ENCODE assay signal across 7 mouse cellular contexts in the genomic region with DNA sequence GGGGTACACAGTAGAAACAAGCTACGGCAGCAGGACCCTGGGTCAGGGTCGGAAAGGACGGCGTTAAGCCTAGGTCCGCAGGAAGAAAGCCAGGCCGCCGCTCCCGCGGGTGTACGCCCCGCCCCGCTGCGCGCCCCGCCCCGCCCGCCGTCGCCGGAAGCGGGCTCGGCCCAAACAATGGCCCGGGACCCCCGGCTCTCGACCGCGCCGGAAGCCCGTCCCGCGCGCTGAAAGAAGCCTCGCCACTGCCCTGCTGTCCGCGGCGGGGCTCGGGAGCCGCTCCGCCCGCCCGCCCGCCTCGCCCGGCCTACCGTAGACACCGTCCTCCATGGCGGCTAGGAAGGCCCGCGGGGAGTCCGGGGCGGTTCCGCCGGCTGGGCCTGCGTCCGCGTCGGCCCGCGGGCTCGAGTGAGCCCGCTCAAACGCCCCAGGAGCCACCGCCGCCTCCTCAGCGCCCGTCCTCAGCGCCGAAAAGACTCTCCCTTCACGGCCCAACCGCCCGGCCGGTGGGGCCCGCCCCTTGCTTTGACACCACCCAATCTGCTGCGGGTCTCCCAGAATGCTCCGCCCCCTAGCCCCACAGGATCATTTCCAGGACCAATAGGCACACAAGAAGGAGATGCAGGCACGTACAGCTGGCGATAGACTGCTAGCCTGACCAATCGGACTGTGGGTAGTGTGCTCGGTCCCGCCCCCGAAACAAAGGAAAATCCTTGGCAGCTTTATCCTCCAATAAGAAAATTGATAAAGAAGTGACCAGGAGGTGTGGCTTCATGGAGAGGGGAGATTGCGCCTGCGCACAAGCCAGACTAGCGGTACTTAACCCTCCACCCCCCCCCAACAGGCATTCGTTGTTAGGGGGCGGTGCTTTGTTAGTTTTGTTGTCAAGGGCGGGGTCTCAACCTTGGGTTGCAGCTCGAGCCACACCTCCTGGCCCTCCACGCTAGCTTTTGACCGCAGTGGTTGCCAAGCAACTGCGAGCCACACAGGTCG. TPM values are rescaled to one million over a fixed set of nuclear protein-coding genes. Genes with fewer than 3 reads are reported as not detected.
DNase-seq lines count a peak whose midpoint lies in the region; ATAC-seq lines count a peak whose summit lies in the region.

Gene Cyth2, minus strand, starts transcription at position 795 of the 993 bp plus-strand sequence.

- peaks cover 23% of the 10 kb centered on the region for H3K36me3 ChIP-seq in intestine, embryonic 16.5 days (ENCODE audit: control insufficient read depth, insufficient read depth, low read length)
- peaks cover 33% of the 10 kb centered on the region for H3K36me3 ChIP-seq in midbrain, embryonic 11.5 days (ENCODE audit: control insufficient read depth, insufficient read depth, low read length)

- intact Hi-C loops in left cerebral cortex, postnatal 36 days (cut with DNase I), result no loop called here

- peak; percentile 99 for ATAC-seq in intestine, embryonic 16.5 days
- peak; percentile 98 for ATAC-seq in midbrain, embryonic 11.5 days (ENCODE audit: low FRiP score)

- peak within 1 kb of the TSS; percentile 100 for H3K4me3 ChIP-seq in intestine, embryonic 16.5 days (ENCODE audit: low read length)
- H3K4me3 ChIP-seq in midbrain, embryonic 11.5 days (ENCODE audit: low read depth, low read length), result peak within 1 kb of the TSS; percentile 95

- no peaks in the 10 kb centered on the region for H3K9me3 ChIP-seq in intestine, embryonic 16.5 days (ENCODE audit: control insufficient read depth, low read length)
- no peaks in the 10 kb centered on the region for H3K9me3 ChIP-seq in midbrain, embryonic 11.5 days (ENCODE audit: control insufficient read depth, low read length)

- peaks cover 22% of the 10 kb centered on the region for H3K4me1 ChIP-seq in intestine, embryonic 16.5 days (ENCODE audit: control insufficient read depth, insufficient read depth, low read length)
- H3K4me1 ChIP-seq in midbrain, embryonic 11.5 days (ENCODE audit: control insufficient read depth, insufficient read depth, low read length), result peaks cover 26% of the 10 kb centered on the region

- H3K27me3 ChIP-seq in intestine, embryonic 16.5 days (replicated peaks; ENCODE audit: control insufficient read depth, insufficient read depth, low read length), result no peaks in the 10 kb centered on the region
- peaks cover 2% of the 10 kb centered on the region; the same call in 1 of the 2 replicates for H3K27me3 ChIP-seq in midbrain, embryonic 11.5 days (ENCODE audit: control insufficient read depth, insufficient read depth, low read length)

- peak within 1 kb of the TSS; percentile 85 for H3K4me2 ChIP-seq in intestine, embryonic 16.5 days (ENCODE audit: low read depth, low read length)
- peak within 1 kb of the TSS; percentile 95 for H3K4me2 ChIP-seq in midbrain, embryonic 11.5 days

- peak within 1 kb of the TSS; percentile 99 for H3K9ac ChIP-seq in intestine, embryonic 16.5 days (ENCODE audit: low read depth, low read length)
- H3K9ac ChIP-seq in midbrain, embryonic 11.5 days (ENCODE audit: low read length), result peak within 1 kb of the TSS; percentile 99

- under 1% methylated on average over 79 of the region's 92 CpGs for WGBS in intestine, embryonic 16.5 days
- WGBS in midbrain, embryonic 11.5 days, result under 1% methylated on average over 55 of the region's 92 CpGs

- peak; percentile 99 for DNase-seq in adrenal gland, adult 8-10 months
- DNase-seq in embryo, embryonic 9.5 days (ENCODE audit: extremely low spot score), result peak; percentile 100
- DNase-seq in gastrocnemius, postnatal 4 days (ENCODE audit: low spot score in 2 of 2), result peak; percentile 94 to 98
- DNase-seq in left cerebral cortex, postnatal 36 days (ENCODE audit: low spot score in 2 of 2), result peak; percentile 97 to 98
- DNase-seq in midbrain, embryonic 11.5 days (ENCODE audit: low spot score, missing footprints), result peak; percentile 100
- DNase-seq in skeletal muscle tissue, adult 2 months (ENCODE audit: low read depth, low spot score), result peak; percentile 100

- H3K27ac ChIP-seq in intestine, embryonic 16.5 days (ENCODE audit: low read length), result peak within 1 kb of the TSS; percentile 100
- H3K27ac ChIP-seq in midbrain, embryonic 11.5 days (ENCODE audit: low read depth, low read length), result peak within 1 kb of the TSS; percentile 100

RNA-seq across cellular contexts. Expression of gene Cyth2, which starts in this region (rescaled TPM):
- 100 to 1,000 TPM; 112 to 140 (median 122) TPM for total RNA-seq in adrenal gland, adult 8-10 months (2022)
- total RNA-seq in gastrocnemius, postnatal 4 days (2021), result 10 to 100 TPM; 56.1 to 61.5 TPM
- 77.1 and 78.2 TPM in 2 replicates for polyA plus RNA-seq in intestine, embryonic 16.5 days (2015; fragmentation: Nextera tagmentation; extraction: Ambion mirVana)
- total RNA-seq in left cerebral cortex, postnatal 36 days (2021), result 100 to 1,000 TPM; 199 to 210 TPM
- polyA plus RNA-seq in midbrain, embryonic 11.5 days (2014; fragmentation: Nextera tagmentation; extraction: Ambion mirVana), result 224 and 225 TPM in 2 replicates

Comparison
In these comparisons a context has a peak if more than half of its experiments do, and no peak if none do; other contexts are left out.
1. Peak in every context shown above with its lines: DNase-seq, ATAC-seq, H3K4me3 ChIP-seq and H3K27ac ChIP-seq.